Mouse (Mus musculus) lung, postnatal 4 days (tissue): ENCODE results near the gene Cacna2d3.
A peak's percentile ranks its signal among the peaks of the same experiment; 100 is the strongest.

Source experiments
- DNase-seq, 2 experiments: peaks; one replicate each; pipeline ENCODE4 v3.0.0; 2021

The Cacna2d3 gene

GRCm38 (mm10) chr14:29137006-29137579 lies 584.6 kb downstream of the Cacna2d3 start:
- DNase-seq, result peak in 1 of 2 experiments; percentile 28

- DNase-seq, result no peak
Measured at GRCm38 (mm10) chr14:29134901-29135300, 586.8 kb downstream of the Cacna2d3 start.

- no peak for DNase-seq
Measured at GRCm38 (mm10) chr14:29130511-29130910, 591.2 kb downstream of the Cacna2d3 start.

- DNase-seq, result peak in 1 of 2 experiments; percentile 11
Measured at GRCm38 (mm10) chr14:29123886-29124285, 597.8 kb downstream of the Cacna2d3 start.

GRCm38 (mm10) chr14:29122749-29123148 lies 598.9 kb downstream of the Cacna2d3 start:
- no peak for DNase-seq

- peak; percentile 32 to 65 for DNase-seq
Measured at GRCm38 (mm10) chr14:29113852-29114450, 607.7 kb downstream of the Cacna2d3 start.

GRCm38 (mm10) chr14:29111666-29112065 lies 610.0 kb downstream of the Cacna2d3 start:
- no peak for DNase-seq

- DNase-seq, result no peak
Measured at GRCm38 (mm10) chr14:29110351-29111091, 611.1 kb downstream of the Cacna2d3 start.

- DNase-seq, result no peak
Measured at GRCm38 (mm10) chr14:29107464-29107863, 614.2 kb downstream of the Cacna2d3 start.

GRCm38 (mm10) chr14:29097776-29098175 lies 623.9 kb downstream of the Cacna2d3 start:
- DNase-seq, result no peak

- no peak for DNase-seq
Measured at GRCm38 (mm10) chr14:29095431-29095830, 626.2 kb downstream of the Cacna2d3 start.

- peak; percentile 72 to 77 for DNase-seq
Measured at GRCm38 (mm10) chr14:29090074-29090473, 631.6 kb downstream of the Cacna2d3 start.

- DNase-seq, result no peak
Measured at GRCm38 (mm10) chr14:29086528-29086927, 635.1 kb downstream of the Cacna2d3 start.

- no peak for DNase-seq
Measured at GRCm38 (mm10) chr14:29085493-29086159, 636.0 kb downstream of the Cacna2d3 start.

GRCm38 (mm10) chr14:29082171-29082570 lies 639.5 kb downstream of the Cacna2d3 start:
- DNase-seq, result no peak

- peak; percentile 11 to 48 for DNase-seq
Measured at GRCm38 (mm10) chr14:29080630-29081029, 641.0 kb downstream of the Cacna2d3 start.

GRCm38 (mm10) chr14:29080228-29080627 lies 641.4 kb downstream of the Cacna2d3 start:
- DNase-seq, result no peak

- DNase-seq, result no peak
Measured at GRCm38 (mm10) chr14:29077418-29077817, 644.2 kb downstream of the Cacna2d3 start.

- DNase-seq, result no peak
Measured at GRCm38 (mm10) chr14:29073747-29074146, 647.9 kb downstream of the Cacna2d3 start.

GRCm38 (mm10) chr14:29062676-29063075 lies 659.0 kb downstream of the Cacna2d3 start:
- peak in 1 of 2 experiments; percentile 52 for DNase-seq

- no peak for DNase-seq
Measured at GRCm38 (mm10) chr14:29061491-29061890, 660.2 kb downstream of the Cacna2d3 start.

- no peak for DNase-seq
Measured at GRCm38 (mm10) chr14:29060679-29061078, 661.0 kb downstream of the Cacna2d3 start.
